Mouse (Mus musculus) layer of hippocampus, adult 2 months (tissue): ENCODE data around the gene Ntn5. TPM values are rescaled to one million over a fixed set of nuclear protein-coding genes. Genes with fewer than 3 reads are reported as not detected.

Source experiments
- DNase-seq, 2 experiments: peaks; one replicate each; pipeline ENCODE4 v3.0.0; 2022; ENCODE audit warnings: low spot score in 2 of 2
- H3K27ac ChIP-seq: fragments of 200-600 bp; 2 replicates; pipeline ENCODE4 v1.8.1; 2022
- H3K4me3 ChIP-seq: fragments of 200-600 bp; 2 replicates; pipeline ENCODE4 v1.8.1; 2022; ENCODE audit warnings: mild to moderate bottlenecking
- CTCF ChIP-seq: fragments of 200-600 bp; conservative IDR thresholded peaks from 2 replicates; pipeline ENCODE4 v1.8.1; 2022; ENCODE audit warnings: antibody characterized with exemption, mild to moderate bottlenecking, moderate library complexity
- total RNA-seq, 2 experiments: library from RNA; stranded (reverse); gene quantifications; 2 replicates each; pipeline ENCODE4 v1.2.3; 2021

Gene Ntn5
- total RNA-seq, 2 experiments from 2014 or later, result 6.3 to 9.3 TPM

DNA sequence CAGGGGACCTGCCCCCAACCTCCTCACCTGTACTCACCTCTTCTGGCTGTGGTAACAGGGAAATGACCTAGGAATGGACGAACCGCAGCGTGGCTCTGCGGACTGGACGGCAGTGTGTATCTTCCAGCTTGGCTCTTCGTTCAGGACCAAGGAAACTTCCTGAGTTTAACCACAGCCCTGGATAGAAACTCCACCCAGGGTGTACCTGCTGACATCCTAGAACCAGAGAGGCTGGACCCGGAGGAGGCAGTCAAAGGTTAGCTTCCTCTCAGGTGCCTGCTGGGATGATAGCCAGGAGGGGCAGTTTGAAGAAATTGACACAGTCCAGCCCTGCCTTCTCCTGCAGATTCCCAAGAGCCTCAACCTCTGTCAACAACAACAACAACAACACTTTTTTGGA lies 17.7 kb upstream of the Ntn5 start, which contains the start of gene Fut2:
TSS of gene Fut2 (minus strand) at position 234 of the 400 bp plus-strand sequence.
- TF ChIP-seq CTCF, result no peak
- H3K4me3 ChIP-seq, result no peak within 1 kb of the TSS
- DNase-seq, result no peak
- peak within 1 kb of the TSS; percentile 61; the same call in 1 of the 2 replicates for H3K27ac ChIP-seq

DNA sequence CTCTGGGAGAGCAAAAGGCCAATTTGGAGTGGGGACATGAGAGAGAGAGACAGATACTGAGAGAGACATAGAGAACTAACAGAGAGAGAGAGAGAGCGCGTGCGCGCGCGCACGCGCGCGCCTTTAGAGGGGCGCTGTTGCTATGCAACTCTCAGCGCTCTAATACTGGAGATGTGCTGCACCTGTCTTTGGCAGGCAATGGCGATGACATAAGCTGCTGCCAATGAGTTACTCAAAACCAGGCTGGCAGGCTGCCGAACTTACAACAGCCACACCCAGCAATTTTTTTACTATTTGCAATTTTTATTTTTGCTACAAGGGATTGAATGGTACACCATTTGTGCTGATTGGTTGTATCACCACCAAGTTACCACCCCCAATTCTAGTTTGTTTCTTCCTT lies 16.1 kb upstream of the Ntn5 start:
- DNase-seq, result peak in 1 of 2 experiments; percentile 61
- TF ChIP-seq CTCF, result no peak
- Histone ChIP-seq H3K27ac (peak overlapping the region; percentile 61; the same call in 1 of the 2 replicates), H3K4me3 (no peak overlapping the region)

GRCm38 (mm10) chr7:45668921-45669320 lies 14.9 kb upstream of the Ntn5 start:
- DNase-seq, result no peak
- Histone ChIP-seq H3K27ac (no peak overlapping the region), H3K4me3 (no peak overlapping the region)
- TF ChIP-seq CTCF, result peak; percentile 54

DNA sequence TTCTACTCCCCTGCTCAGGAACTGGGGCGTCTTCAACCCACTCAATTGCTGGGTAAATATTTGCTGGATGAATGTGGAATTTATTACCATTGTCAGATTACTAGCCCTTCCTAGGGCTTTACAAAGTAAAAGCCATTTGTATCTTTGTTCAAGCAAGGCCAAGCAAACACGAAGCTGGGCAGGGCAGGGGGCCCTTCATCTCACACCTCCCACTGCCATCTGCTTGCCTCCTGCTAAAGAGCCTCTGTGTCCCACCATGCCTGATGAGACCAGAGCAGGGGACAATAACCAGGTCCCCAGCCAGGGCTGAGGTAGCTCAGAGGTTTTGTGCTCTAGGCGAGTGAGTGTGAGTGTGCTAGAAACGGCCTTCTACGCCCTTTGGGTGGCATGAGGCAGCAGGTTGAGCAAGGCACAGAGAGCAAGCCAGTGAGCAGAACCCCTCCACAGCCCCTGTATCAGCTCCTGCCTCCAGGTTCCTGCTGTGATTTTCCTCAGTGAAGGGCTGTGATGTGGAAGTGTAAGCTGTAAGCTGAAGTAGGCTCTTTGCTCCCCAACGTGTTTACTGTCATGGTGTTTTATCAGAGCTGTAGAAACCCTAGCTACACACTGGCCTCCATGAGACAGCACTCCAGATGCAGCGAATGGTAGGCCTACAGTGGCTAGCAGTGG lies 6.1 kb upstream of the Ntn5 start:
- no peak for TF ChIP-seq CTCF
- Histone ChIP-seq H3K4me3 (no peak overlapping the region), H3K27ac (no peak overlapping the region)
- DNase-seq, result no peak

DNA sequence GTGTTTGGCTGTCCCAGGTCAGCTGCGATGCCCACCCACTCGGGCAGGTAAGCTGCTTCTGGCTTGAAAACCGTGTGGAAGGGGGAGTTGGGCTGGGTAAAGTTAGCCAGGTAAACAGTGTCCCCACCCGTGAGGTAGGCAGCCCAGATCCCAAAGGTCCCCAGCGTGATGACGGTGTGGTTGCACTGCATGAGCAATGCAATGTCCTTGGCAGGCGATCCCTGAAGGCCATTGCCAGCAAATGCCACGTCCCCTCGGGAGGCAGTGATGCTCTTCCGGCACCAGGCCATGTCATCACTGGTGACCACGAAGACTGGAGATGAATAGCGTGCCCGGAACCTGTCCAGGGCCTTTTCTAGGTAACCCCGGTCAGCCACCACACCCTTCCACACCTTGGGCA lies 5.3 kb upstream of the Ntn5 start:
- no peak for DNase-seq
- Histone ChIP-seq H3K4me3 (no peak overlapping the region), H3K27ac (no peak overlapping the region)
- no peak for TF ChIP-seq CTCF

GRCm38 (mm10) chr7:45679966-45680621 lies 3.7 kb upstream of the Ntn5 start:
- no peak for TF ChIP-seq CTCF
- DNase-seq, result no peak
- Histone ChIP-seq H3K4me3 (no peak overlapping the region), H3K27ac (peak overlapping the region; percentile 73)

DNA sequence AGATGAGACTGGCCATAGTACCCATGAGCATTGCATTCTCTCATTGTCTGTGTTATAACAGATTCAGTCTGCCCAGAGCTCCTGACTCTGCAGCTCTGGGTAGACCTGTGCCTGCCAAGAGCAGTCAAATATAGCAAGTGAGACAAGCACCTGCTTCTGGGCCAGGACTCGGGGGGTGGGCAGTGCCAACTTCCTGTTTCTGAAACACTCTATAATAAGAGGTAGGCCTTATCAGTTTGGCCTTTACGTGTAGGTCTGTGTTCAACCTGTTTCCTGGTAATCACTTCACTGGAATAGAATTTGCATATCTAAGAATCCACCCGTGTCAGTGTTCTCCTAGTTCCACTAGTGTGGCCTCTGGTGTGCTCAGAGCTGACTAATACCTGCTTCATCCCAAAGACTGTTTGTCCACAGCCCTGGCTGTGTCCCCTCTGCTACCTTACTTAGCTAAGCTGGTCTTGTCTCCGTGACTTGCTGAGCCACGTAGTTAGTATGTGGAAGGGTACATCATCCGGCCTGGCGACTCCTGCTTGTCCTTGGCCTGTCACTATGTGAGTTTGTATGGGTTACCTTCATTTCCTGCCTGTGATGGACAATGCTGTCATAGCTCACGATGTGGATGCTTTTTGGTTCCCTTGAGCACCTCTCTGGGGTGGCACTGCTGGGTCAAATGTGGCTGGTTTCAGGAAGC lies 2.6 kb upstream of the Ntn5 start:
- H3K4me3 ChIP-seq, result no peak overlapping the region
- DNase-seq, result no peak
- TF ChIP-seq CTCF, result no peak
- H3K27ac ChIP-seq, result peak overlapping the region; percentile 73; the same call in 1 of the 2 replicates

DNA sequence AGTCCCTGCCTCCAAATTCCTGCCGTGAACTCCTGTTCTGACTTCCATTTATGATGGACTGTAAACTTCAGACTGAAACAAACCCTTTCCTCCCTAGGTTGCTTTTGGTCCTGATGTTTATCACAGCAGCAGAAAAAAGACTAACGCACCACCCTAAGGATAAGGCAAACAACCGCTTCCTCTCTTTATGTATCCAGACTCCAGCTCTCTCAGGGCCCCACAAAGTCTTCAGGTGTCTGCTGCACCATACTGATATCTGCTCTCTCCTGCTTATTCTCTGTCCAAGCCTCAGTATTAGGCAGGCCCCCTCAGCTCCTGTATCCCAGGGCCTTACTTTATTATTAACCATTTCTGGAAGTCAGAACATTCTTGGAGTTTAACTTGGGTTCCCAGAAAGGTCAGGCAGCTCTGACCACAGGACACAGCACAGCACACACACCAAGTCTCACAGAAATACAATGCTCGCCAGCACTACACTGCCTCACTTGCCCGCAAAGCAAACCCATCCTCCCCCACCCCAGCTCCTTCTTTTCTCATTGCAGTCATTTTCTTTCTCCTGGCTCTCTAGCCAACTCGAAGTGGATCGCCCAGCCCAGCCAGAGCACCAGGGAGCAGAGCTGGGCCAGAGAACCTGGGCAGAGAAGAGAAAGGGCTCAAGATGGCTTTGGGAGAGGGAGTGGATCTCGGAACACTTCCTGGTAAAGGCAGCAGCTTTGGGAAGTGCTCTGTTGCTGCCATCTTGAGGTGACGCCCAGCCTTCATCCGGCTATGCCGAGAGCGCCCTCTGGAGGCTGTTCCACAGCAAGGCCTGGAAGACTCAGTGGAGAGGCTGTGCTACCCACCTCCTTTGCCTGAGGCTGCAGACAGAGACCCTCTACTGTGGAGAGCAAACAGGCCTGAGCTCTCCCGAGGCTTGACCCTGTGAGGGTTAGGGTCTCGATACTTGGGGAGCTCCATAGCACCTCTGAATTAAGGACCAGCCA lies 1.4 kb upstream of the Ntn5 start:
- peak; percentile 98; the same call in 1 of the 2 replicates for TF ChIP-seq CTCF
- Histone ChIP-seq H3K4me3 (peak overlapping the region; percentile 29; the same call in 1 of the 2 replicates), H3K27ac (peak overlapping the region; percentile 84)
- DNase-seq, result peak; percentile 86 to 90

GRCm38 (mm10) chr7:45685811-45686210 lies 2.0 kb downstream of the Ntn5 start:
- DNase-seq, result no peak
- Histone ChIP-seq H3K4me3 (no peak overlapping the region), H3K27ac (peak overlapping the region; percentile 46; the same call in 1 of the 2 replicates)
- no peak for TF ChIP-seq CTCF

GRCm38 (mm10) chr7:45686841-45687240 lies 3.0 kb downstream of the Ntn5 start:
- TF ChIP-seq CTCF, result no peak

GRCm38 (mm10) chr7:45689099-45689498 lies 5.3 kb downstream of the Ntn5 start:
- no peak for TF ChIP-seq CTCF
- Histone ChIP-seq H3K4me3 (no peak overlapping the region), H3K27ac (no peak overlapping the region)
- no peak for DNase-seq

More at GRCm38 (mm10) chr7:45686841-45687240, 3.0 kb downstream of the Ntn5 start:
- Histone ChIP-seq H3K4me3 (no peak overlapping the region), H3K27ac (no peak overlapping the region)
- DNase-seq, result no peak

- no peak for DNase-seq
- no peak for TF ChIP-seq CTCF
Measured at GRCm38 (mm10) chr7:45689800-45690199, 6.0 kb downstream of the Ntn5 start.

More at GRCm38 (mm10) chr7:45689800-45690199, 6.0 kb downstream of the Ntn5 start:
- H3K27ac ChIP-seq, result no peak overlapping the region
- H3K4me3 ChIP-seq, result no peak overlapping the region
